Mouse (Mus musculus) lung, adult 2 months (tissue): ENCODE data around the gene 9030612E09Rik.

ENCODE experiments used
- CTCF ChIP-seq: fragments of 200-500 bp; IDR thresholded peaks from 2 replicates; pipeline ENCODE4 v1.5.1; 2011; ENCODE audit warnings: mild to moderate bottlenecking, low read length, control low read depth; ENCODE audit not compliant: insufficient read depth
- POLR2A ChIP-seq: fragments of 200-500 bp; IDR thresholded peaks from 2 replicates; pipeline ENCODE4 v1.6.1; 2011; ENCODE audit warnings: low read depth, mild to moderate bottlenecking, control low read depth, low read length, borderline replicate concordance; ENCODE audit errors: extremely low read depth

- TF ChIP-seq CTCF: no peak
- TF ChIP-seq POLR2A: no peak
Observed at GRCm38 (mm10) chr10:43172066-43172465, 2.4 kb upstream of the 9030612E09Rik start.
